Mouse (Mus musculus): Measurements from ENCODE around the gene Olfr550. TPM values are rescaled to one million over a fixed set of nuclear protein-coding genes. Genes with fewer than 3 reads are reported as not detected.

The Olfr550 gene
- polyA plus RNA-seq, 1 experiment from 2014 or later = not detected

Other genes starting within 250 kb of the Olfr550 start
- 242 and 246 TPM in 2 replicates for gene Rrm1, start 129.7 kb upstream of the Olfr550 start, polyA plus RNA-seq (2014; fragmentation: Nextera tagmentation; extraction: Ambion mirVana)
- gene Olfr543, start 89.8 kb upstream of the Olfr550 start, polyA plus RNA-seq (2014; fragmentation: Nextera tagmentation; extraction: Ambion mirVana) = 0.25 and 0.67 TPM in 2 replicates
- gene Olfr544, start 83.1 kb upstream of the Olfr550 start, polyA plus RNA-seq (2014; fragmentation: Nextera tagmentation; extraction: Ambion mirVana) = 0.06 TPM in 1 of 2 replicates, not detected in the other
- not detected in 2 replicates for gene Olfr545, start 71.9 kb upstream of the Olfr550 start, polyA plus RNA-seq (2014; fragmentation: Nextera tagmentation; extraction: Ambion mirVana)
- not detected in 2 replicates for gene Olfr547, start 36.7 kb upstream of the Olfr550 start, polyA plus RNA-seq (2014; fragmentation: Nextera tagmentation; extraction: Ambion mirVana)
- not detected in 2 replicates for gene Olfr548-ps1, start 30.5 kb upstream of the Olfr550 start, polyA plus RNA-seq (2014; fragmentation: Nextera tagmentation; extraction: Ambion mirVana)
- gene Olfr549, start 21.6 kb upstream of the Olfr550 start, polyA plus RNA-seq (2014; fragmentation: Nextera tagmentation; extraction: Ambion mirVana) = not detected in 2 replicates
- gene Trim21, start 6.0 kb upstream of the Olfr550 start, polyA plus RNA-seq (2014; fragmentation: Nextera tagmentation; extraction: Ambion mirVana) = 0.52 and 0.72 TPM in 2 replicates
- gene Olfr551, start 20.4 kb downstream of the Olfr550 start, polyA plus RNA-seq (2014; fragmentation: Nextera tagmentation; extraction: Ambion mirVana) = not detected in 2 replicates
- not detected in 2 replicates for gene Olfr552, start 26.3 kb downstream of the Olfr550 start, polyA plus RNA-seq (2014; fragmentation: Nextera tagmentation; extraction: Ambion mirVana)
- gene Olfr553, start 46.8 kb downstream of the Olfr550 start, polyA plus RNA-seq (2014; fragmentation: Nextera tagmentation; extraction: Ambion mirVana) = not detected in 2 replicates
- not detected in 2 replicates for gene Olfr554, start 67.0 kb downstream of the Olfr550 start, polyA plus RNA-seq (2014; fragmentation: Nextera tagmentation; extraction: Ambion mirVana)
- gene Olfr555, start 87.4 kb downstream of the Olfr550 start, polyA plus RNA-seq (2014; fragmentation: Nextera tagmentation; extraction: Ambion mirVana) = not detected in 2 replicates
- gene Olfr556, start 93.5 kb downstream of the Olfr550 start, polyA plus RNA-seq (2014; fragmentation: Nextera tagmentation; extraction: Ambion mirVana) = not detected in 2 replicates
- 11.4 and 14.7 TPM in 2 replicates for gene Trim68, start 115.9 kb downstream of the Olfr550 start, polyA plus RNA-seq (2014; fragmentation: Nextera tagmentation; extraction: Ambion mirVana)
- gene Olfr557, start 124.5 kb downstream of the Olfr550 start, polyA plus RNA-seq (2014; fragmentation: Nextera tagmentation; extraction: Ambion mirVana) = not detected in 2 replicates
- gene Olfr558, start 130.8 kb downstream of the Olfr550 start, polyA plus RNA-seq (2014; fragmentation: Nextera tagmentation; extraction: Ambion mirVana) = 0.24 TPM in 1 of 2 replicates, not detected in the other
- gene Olfr33, start 147.6 kb downstream of the Olfr550 start, polyA plus RNA-seq (2014; fragmentation: Nextera tagmentation; extraction: Ambion mirVana) = not detected in 2 replicates
- not detected in 2 replicates for gene Olfr559, start 156.0 kb downstream of the Olfr550 start, polyA plus RNA-seq (2014; fragmentation: Nextera tagmentation; extraction: Ambion mirVana)
- gene Olfr560, start 187.9 kb downstream of the Olfr550 start, polyA plus RNA-seq (2014; fragmentation: Nextera tagmentation; extraction: Ambion mirVana) = not detected in 2 replicates
- gene Olfr78, start 188.0 kb downstream of the Olfr550 start, polyA plus RNA-seq (2014; fragmentation: Nextera tagmentation; extraction: Ambion mirVana) = 0.08 TPM in 1 of 2 replicates, not detected in the other
- not detected in 2 replicates for gene Olfr561, start 199.8 kb downstream of the Olfr550 start, polyA plus RNA-seq (2014; fragmentation: Nextera tagmentation; extraction: Ambion mirVana)
- gene Olfr564, start 232.0 kb downstream of the Olfr550 start, polyA plus RNA-seq (2014; fragmentation: Nextera tagmentation; extraction: Ambion mirVana) = not detected in 2 replicates

All from embryonic facial prominence, embryonic 11.5 days (tissue).